Mouse (Mus musculus) kidney, adult 2 months (tissue): ENCODE measurements at regions not wholly inside any gene's neighbourhood (a gene's known extent, or its start where the extent isn't known, plus 50 kb on each side); places are given as distances from the start of the nearest gene placed in this dataset.
A peak's percentile ranks its signal among the peaks of the same experiment; 100 is the strongest.

Experiments
- DNase-seq: peaks from one replicate; pipeline ENCODE4 v3.0.0; 2021
- H3K27ac ChIP-seq: fragments of 200-500 bp; 2 replicates; pipeline ENCODE4 v1.5.1; 2012; ENCODE audit warnings: low read depth, low read length, control low read depth, inconsistent platforms; ENCODE audit not compliant: insufficient read depth
- H3K27me3 ChIP-seq: fragments of 200-500 bp; replicated peaks from 2 replicates; pipeline ENCODE4 v1.6.1; 2012; ENCODE audit warnings: mild to moderate bottlenecking, moderate library complexity, low read length, inconsistent platforms; ENCODE audit not compliant: control insufficient read depth, insufficient read depth
- H3K36me3 ChIP-seq: fragments of 200-500 bp; 2 replicates; pipeline ENCODE4 v1.6.1; 2012; ENCODE audit warnings: mild to moderate bottlenecking, moderate library complexity, low read length, inconsistent platforms; ENCODE audit not compliant: control insufficient read depth, insufficient read depth
- H3K4me1 ChIP-seq: fragments of 200-500 bp; 2 replicates; pipeline ENCODE4 v1.6.1; 2011; ENCODE audit warnings: low read length; ENCODE audit not compliant: control insufficient read depth, insufficient read depth
- H3K4me3 ChIP-seq: fragments of 200-500 bp; 2 replicates; pipeline ENCODE4 v1.5.1; 2011; ENCODE audit warnings: mild to moderate bottlenecking, low read depth, low read length, control low read depth; ENCODE audit not compliant: insufficient read depth
- CTCF ChIP-seq: fragments of 200-500 bp; conservative IDR thresholded peaks from 2 replicates; pipeline ENCODE4 v1.5.1; 2011; ENCODE audit warnings: low read depth, mild to moderate bottlenecking, control low read depth, low read length, moderate library complexity, mixed read lengths; ENCODE audit not compliant: insufficient read depth, insufficient read length
- POLR2A ChIP-seq: fragments of 200-500 bp; IDR thresholded peaks from one replicate; pipeline ENCODE4 v1.6.1; 2011; ENCODE audit warnings: low read depth, low read length, control low read depth
- WGBS: fragments of 180-500 bp; shearing (Covaris S2); methylation state at CpG from one replicate; pipeline ENCODE4 v1.1.7; 2018; 5-methylcytosine and 5-hydroxymethylcytosine counted together

DNA sequence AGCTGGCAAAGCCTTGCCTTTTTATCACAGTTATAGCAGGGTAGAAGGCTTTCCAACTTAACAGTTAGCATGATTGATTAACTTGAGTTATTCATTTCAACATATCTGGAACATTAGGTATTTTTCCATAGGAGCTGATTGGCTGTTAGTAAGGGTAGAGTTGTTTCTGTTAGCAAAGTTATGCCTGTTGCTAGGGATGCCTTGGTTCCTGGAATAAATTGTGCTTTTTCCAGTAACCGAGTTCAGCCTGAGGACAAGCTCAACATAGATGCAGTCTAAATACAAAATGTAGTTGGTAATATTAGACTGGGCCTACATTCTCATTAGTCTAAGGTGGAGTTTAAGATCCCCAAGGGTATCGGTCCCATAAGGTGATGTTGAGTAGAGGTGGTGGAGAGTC is 927.8 kb downstream of the Trim52 start:
- TF ChIP-seq POLR2A, result no peak
- TF ChIP-seq CTCF, result no peak
- H3K36me3 ChIP-seq, result no peaks in the 10 kb centered on the region
- H3K4me1 ChIP-seq, result peaks cover 3% of the 10 kb centered on the region; the same call in 1 of the 2 replicates
- WGBS, result 54% methylated on average over 2 of the region's 2 CpGs
- peak overlapping the region; percentile 94 for H3K27ac ChIP-seq
- peak; percentile 53 for DNase-seq
- H3K27me3 ChIP-seq, result no peaks in the 10 kb centered on the region
- H3K4me3 ChIP-seq, result no peak overlapping the region

DNA sequence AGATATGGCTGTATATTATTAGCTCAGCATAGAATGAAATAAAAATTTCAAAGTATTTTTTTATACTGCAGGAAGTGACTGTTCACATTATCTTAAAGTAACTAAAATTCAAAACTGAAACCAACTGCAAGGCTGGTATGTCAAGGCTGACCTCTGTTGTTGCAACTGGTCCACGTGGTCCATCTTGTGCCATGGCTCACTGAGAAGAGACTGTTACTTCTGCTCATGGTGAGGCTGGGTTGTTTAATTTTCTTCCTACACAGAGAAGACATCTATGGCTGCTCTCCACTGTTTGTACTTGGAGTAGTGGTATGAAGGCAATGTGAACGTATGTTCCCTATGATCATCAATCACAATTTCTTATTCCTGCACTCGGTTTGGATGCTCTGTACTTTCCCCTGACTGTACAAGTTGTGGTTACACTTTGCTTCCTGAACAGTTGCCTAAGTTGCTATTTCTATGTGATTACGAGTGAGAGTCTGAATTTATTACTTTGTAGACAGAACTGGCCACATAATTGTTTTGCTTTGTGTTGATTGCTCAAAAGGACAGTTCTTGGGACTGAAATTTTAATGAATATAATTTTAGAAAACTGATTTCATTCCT is 946.1 kb downstream of the Trim52 start:
- 64% methylated on average over 4 of the region's 4 CpGs for WGBS
- no peak overlapping the region for H3K27ac ChIP-seq
- no peaks in the 10 kb centered on the region for H3K4me1 ChIP-seq
- TF ChIP-seq POLR2A, result no peak
- H3K4me3 ChIP-seq, result no peak overlapping the region
- no peaks in the 10 kb centered on the region for H3K36me3 ChIP-seq
- no peaks in the 10 kb centered on the region for H3K27me3 ChIP-seq
- no peak for DNase-seq

GRCm38 (mm10) chr14:107068592-107068991 is 962.6 kb downstream of the Trim52 start:
- H3K27ac ChIP-seq, result no peak overlapping the region
- no peak overlapping the region for H3K4me3 ChIP-seq
- no peaks in the 10 kb centered on the region for H3K36me3 ChIP-seq
- TF ChIP-seq CTCF (no peak), POLR2A (no peak)
- H3K27me3 ChIP-seq, result no peaks in the 10 kb centered on the region
- no peaks in the 10 kb centered on the region for H3K4me1 ChIP-seq
- no peak for DNase-seq

GRCm38 (mm10) chr14:107080407-107080806 is 974.4 kb downstream of the Trim52 start:
- H3K27ac ChIP-seq, result no peak overlapping the region
- no peak for TF ChIP-seq CTCF
- no peak for TF ChIP-seq POLR2A
- no peak overlapping the region for H3K4me3 ChIP-seq
- no peaks in the 10 kb centered on the region for H3K4me1 ChIP-seq
- DNase-seq, result no peak
- H3K36me3 ChIP-seq, result no peaks in the 10 kb centered on the region
- no peaks in the 10 kb centered on the region for H3K27me3 ChIP-seq
